Mouse (Mus musculus) retina, postnatal 7 days (tissue): Measurements from ENCODE around the gene Peg3.

Experiments
- DNase-seq: peaks from one replicate; pipeline ENCODE4 v3.0.0-alpha.2; 2012; ENCODE audit warnings: low read depth, low spot score

The Peg3 gene

GRCm38 (mm10) chr7:6709396-6709795 is 20.8 kb downstream of the Peg3 start:
- no peak for DNase-seq

GRCm38 (mm10) chr7:6708451-6709180 is 21.6 kb downstream of the Peg3 start:
- no peak for DNase-seq

- DNase-seq = no peak
Observed at GRCm38 (mm10) chr7:6707416-6708015, 22.7 kb downstream of the Peg3 start.

GRCm38 (mm10) chr7:6699230-6699629 is 31.0 kb downstream of the Peg3 start:
- no peak for DNase-seq

GRCm38 (mm10) chr7:6696241-6697045 is 33.8 kb downstream of the Peg3 start, which contains the start of gene Zim1:
Gene Zim1 (minus strand): TSS chr7:6696450.
- DNase-seq = peak; percentile 66

- DNase-seq = no peak
Observed at GRCm38 (mm10) chr7:6685511-6685910, 44.7 kb downstream of the Peg3 start.

- DNase-seq = no peak
Observed at GRCm38 (mm10) chr7:6666726-6667125, 63.5 kb downstream of the Peg3 start.

GRCm38 (mm10) chr7:6663430-6663829 is 66.8 kb downstream of the Peg3 start:
- no peak for DNase-seq

- DNase-seq = peak; percentile 33
Observed at GRCm38 (mm10) chr7:6659605-6660004, 70.6 kb downstream of the Peg3 start.

GRCm38 (mm10) chr7:6658606-6659005 is 71.6 kb downstream of the Peg3 start:
- DNase-seq = no peak
